Mouse (Mus musculus): Measurements from ENCODE around the gene Plaa.

- TF ChIP-seq CTCF (IDR thresholded peaks at IDR 0.05 in 2 of 3, conservative IDR thresholded peaks at IDR 0.05 in 1 of 3; ENCODE audit: control insufficient read depth in 1 of 3, insufficient read depth in 1 of 3, low read depth in 2 of 3, low read length in 3 of 3, poor library complexity in 1 of 3, severe bottlenecking in 1 of 3) = no peak
- no peak for TF ChIP-seq POLR2AphosphoS5 (IDR thresholded peaks at IDR 0.05; ENCODE audit: borderline replicate concordance, low read depth, low read length)
- TF ChIP-seq EP300 (IDR thresholded peaks at IDR 0.05; ENCODE audit: low read depth in 1 of 2, low read length in 2 of 2) = no peak
- TF ChIP-seq POLR2A (IDR thresholded peaks at IDR 0.05; ENCODE audit: control insufficient read depth in 1 of 2, insufficient read depth in 1 of 2, low read depth in 1 of 2, low read length in 2 of 2, poor library complexity in 1 of 2) = peak in 1 of 2 experiments; percentile 63; a peak in 1 of 4 replicates
- no peak for TF ChIP-seq GABPA (IDR thresholded peaks at IDR 0.05; ENCODE audit: low read depth, low read length)
- TF ChIP-seq GATA1 (IDR thresholded peaks at IDR 0.05; ENCODE audit: low read depth, low read length) = no peak
- peak; percentile 40 for TF ChIP-seq NELFE (IDR thresholded peaks at IDR 0.05; ENCODE audit: low read depth, low read length)
These were observed 11.1 kb upstream of the Plaa start, which contains the start of gene Ift74 for GRCm38 (mm10) chr4:94613972-94614626.
